Mouse (Mus musculus): Measurements from ENCODE around the gene Agxt. TPM values are rescaled to one million over a fixed set of nuclear protein-coding genes. Genes with fewer than 3 reads are reported as not detected.

Gene Agxt
- not detected in 2 replicates for polyA plus RNA-seq (2014; fragmentation: Nextera tagmentation; extraction: Ambion mirVana)

DNA sequence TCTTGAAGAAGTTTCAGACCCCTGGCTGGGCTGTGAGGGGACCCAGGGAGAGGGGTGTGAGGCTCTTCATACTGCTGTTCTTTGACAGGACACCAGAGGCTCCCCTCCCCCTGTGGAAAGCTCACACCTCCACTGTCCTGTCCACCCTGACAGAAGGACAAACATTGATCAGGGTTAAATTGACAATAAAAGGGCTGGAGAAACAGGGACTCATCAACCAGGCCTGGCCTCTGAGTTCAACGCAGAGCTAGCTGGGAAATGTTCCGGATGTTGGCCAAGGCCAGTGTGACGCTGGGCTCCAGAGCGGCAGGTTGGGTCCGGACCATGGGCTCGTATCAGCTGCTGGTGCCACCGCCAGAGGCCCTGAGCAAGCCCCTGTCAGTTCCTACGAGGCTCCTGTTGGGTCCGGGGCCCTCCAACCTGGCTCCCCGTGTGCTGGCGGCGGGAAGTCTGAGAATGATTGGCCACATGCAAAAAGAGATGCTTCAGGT, at the start of gene Agxt:
Gene Agxt (plus strand): TSS at position 205 of the 491 bp plus-strand sequence.
- H3K9me3 ChIP-seq (ENCODE audit: control insufficient read depth, low read length) = no peaks in the 10 kb centered on the region
- no peaks in the 10 kb centered on the region for H3K4me1 ChIP-seq (ENCODE audit: control insufficient read depth, insufficient read depth, low read length)
- H3K27me3 ChIP-seq (ENCODE audit: control insufficient read depth, insufficient read depth, low read length) = no peaks in the 10 kb centered on the region
- H3K9ac ChIP-seq (ENCODE audit: low read depth, low read length) = no peak within 1 kb of the TSS
- H3K27ac ChIP-seq (ENCODE audit: low read depth, low read length) = no peak within 1 kb of the TSS
- H3K4me3 ChIP-seq (ENCODE audit: low read length) = no peak within 1 kb of the TSS
- WGBS = 83% methylated on average over 12 of the region's 12 CpGs
- ATAC-seq (ENCODE audit: low FRiP score, low TSS enrichment) = no peak
- no peak within 1 kb of the TSS for H3K4me2 ChIP-seq (replicated peaks; ENCODE audit: low read depth, low read length)
- H3K36me3 ChIP-seq (ENCODE audit: control insufficient read depth, insufficient read depth, low read length) = no peaks in the 10 kb centered on the region

GRCm38 (mm10) chr1:93092582-93092981, 42.5 kb upstream of the Agxt start:
- no peaks in the 10 kb centered on the region for H3K9me3 ChIP-seq (ENCODE audit: control insufficient read depth, low read length)
- 85% methylated on average over 3 of the region's 3 CpGs for WGBS
- H3K4me2 ChIP-seq (replicated peaks; ENCODE audit: low read depth, low read length) = no peak overlapping the region
- no peaks in the 10 kb centered on the region for H3K36me3 ChIP-seq (ENCODE audit: control insufficient read depth, insufficient read depth, low read length)
- ATAC-seq (ENCODE audit: low FRiP score, low TSS enrichment) = no peak
- H3K27me3 ChIP-seq (ENCODE audit: control insufficient read depth, insufficient read depth, low read length) = no peaks in the 10 kb centered on the region
- no peaks in the 10 kb centered on the region for H3K4me1 ChIP-seq (ENCODE audit: control insufficient read depth, insufficient read depth, low read length)
- no peak overlapping the region for H3K4me3 ChIP-seq (ENCODE audit: low read length)
- no peak overlapping the region for H3K27ac ChIP-seq (ENCODE audit: low read depth, low read length)
- no peak overlapping the region for H3K9ac ChIP-seq (ENCODE audit: low read depth, low read length)

DNA sequence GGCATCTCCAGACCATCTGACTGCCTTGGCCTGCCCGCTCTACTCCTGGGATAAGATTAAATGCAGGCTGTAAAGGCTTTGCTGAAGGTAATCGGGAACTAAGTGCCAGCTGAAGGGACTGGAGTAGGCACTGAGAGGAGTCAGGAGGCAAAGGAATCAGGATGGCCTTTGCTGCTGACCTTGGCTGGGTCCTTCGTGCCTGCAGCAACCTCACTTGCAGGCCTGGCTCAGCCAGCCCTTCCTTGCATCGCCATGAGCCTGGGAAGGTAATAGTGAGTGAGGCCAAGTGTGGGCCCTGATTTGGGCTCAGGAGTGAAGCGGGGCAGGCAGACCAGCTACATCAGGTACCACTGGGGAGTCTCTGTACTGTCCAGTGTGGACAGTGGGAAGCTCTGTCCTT, 36.1 kb upstream of the Agxt start:
- H3K27ac ChIP-seq (ENCODE audit: low read depth, low read length) = no peak overlapping the region
- WGBS = 86% methylated on average over 5 of the region's 5 CpGs
- H3K27me3 ChIP-seq (ENCODE audit: control insufficient read depth, insufficient read depth, low read length) = peaks cover 48% of the 10 kb centered on the region
- H3K9me3 ChIP-seq (ENCODE audit: control insufficient read depth, low read length) = no peaks in the 10 kb centered on the region
- no peak overlapping the region for H3K4me2 ChIP-seq (replicated peaks; ENCODE audit: low read depth, low read length)
- no peak overlapping the region for H3K4me3 ChIP-seq (ENCODE audit: low read length)
- no peak overlapping the region for H3K9ac ChIP-seq (ENCODE audit: low read depth, low read length)
- H3K36me3 ChIP-seq (ENCODE audit: control insufficient read depth, insufficient read depth, low read length) = no peaks in the 10 kb centered on the region
- H3K4me1 ChIP-seq (ENCODE audit: control insufficient read depth, insufficient read depth, low read length) = 0 out of 2 replicates have a peak, but pooled peaks cover 7% of the 10 kb centered on the region
- ATAC-seq (ENCODE audit: low FRiP score, low TSS enrichment) = no peak

- Histone ChIP-seq H3K27ac (ENCODE audit: low read depth, low read length) (no peak overlapping the region), H3K27me3 (ENCODE audit: control insufficient read depth, insufficient read depth, low read length) (peaks cover 48% of the 10 kb centered on the region), H3K4me3 (ENCODE audit: low read length) (peak overlapping the region; percentile 51), H3K4me1 (ENCODE audit: control insufficient read depth, insufficient read depth, low read length) (0 out of 2 replicates have a peak, but pooled peaks cover 7% of the 10 kb centered on the region), H3K9ac (ENCODE audit: low read depth, low read length) (peak overlapping the region; percentile 52; the same call in 1 of the 2 replicates), H3K9me3 (ENCODE audit: control insufficient read depth, low read length) (no peaks in the 10 kb centered on the region), H3K36me3 (ENCODE audit: control insufficient read depth, insufficient read depth, low read length) (no peaks in the 10 kb centered on the region), H3K4me2 (replicated peaks; ENCODE audit: low read depth, low read length) (peak overlapping the region; percentile 83)
- ATAC-seq (ENCODE audit: low FRiP score, low TSS enrichment) = 0 out of 2 replicates have a peak, but pooled peaks have one; percentile 14
- 3% methylated on average over 18 of the region's 18 CpGs for WGBS
Observed at GRCm38 (mm10) chr1:93100243-93100575, 34.8 kb upstream of the Agxt start.

GRCm38 (mm10) chr1:93100576-93101491, 34.2 kb upstream of the Agxt start:
- Histone ChIP-seq H3K4me3 (ENCODE audit: low read length) (peak overlapping the region; percentile 51), H3K9ac (ENCODE audit: low read depth, low read length) (peak overlapping the region; percentile 53), H3K4me1 (ENCODE audit: control insufficient read depth, insufficient read depth, low read length) (0 out of 2 replicates have a peak, but pooled peaks cover 7% of the 10 kb centered on the region), H3K27ac (ENCODE audit: low read depth, low read length) (no peak overlapping the region), H3K36me3 (ENCODE audit: control insufficient read depth, insufficient read depth, low read length) (no peaks in the 10 kb centered on the region), H3K4me2 (replicated peaks; ENCODE audit: low read depth, low read length) (peak overlapping the region; percentile 83), H3K9me3 (ENCODE audit: control insufficient read depth, low read length) (no peaks in the 10 kb centered on the region), H3K27me3 (ENCODE audit: control insufficient read depth, insufficient read depth, low read length) (peaks cover 48% of the 10 kb centered on the region)
- peak; percentile 59 for ATAC-seq (ENCODE audit: low FRiP score, low TSS enrichment)
- 1% methylated on average over 48 of the region's 49 CpGs for WGBS

DNA sequence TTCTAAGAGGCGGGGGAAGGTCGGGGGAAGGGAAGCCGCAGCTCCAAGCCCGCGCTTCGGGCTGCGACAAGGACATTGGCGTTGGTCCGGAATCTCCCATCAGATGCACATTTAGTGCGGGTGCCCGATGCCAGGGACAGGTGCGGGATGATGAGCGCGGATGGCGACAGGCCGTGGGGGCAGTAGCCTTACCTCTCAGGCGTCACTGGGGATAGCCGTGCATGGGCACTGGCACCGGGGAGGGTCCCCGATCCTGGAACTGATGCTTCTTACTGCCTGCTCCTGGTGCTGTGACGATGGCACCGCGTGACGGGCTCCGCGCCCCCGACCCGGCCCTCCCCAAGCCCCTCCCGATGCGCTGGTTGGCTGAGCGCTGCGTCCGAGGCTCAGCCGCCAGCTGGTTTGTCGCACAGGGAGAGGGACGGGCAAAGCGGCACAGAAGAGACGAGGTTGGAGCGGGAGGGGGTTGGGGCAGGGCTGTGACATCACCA, 33.4 kb upstream of the Agxt start, which contains the start of gene Kif1a:
Gene Kif1a (minus strand): TSS at position 381 of the 491 bp plus-strand sequence.
- H3K4me3 ChIP-seq (ENCODE audit: low read length) = peak within 1 kb of the TSS; percentile 51
- H3K9ac ChIP-seq (ENCODE audit: low read depth, low read length) = peak within 1 kb of the TSS; percentile 53
- peaks cover 48% of the 10 kb centered on the region for H3K27me3 ChIP-seq (ENCODE audit: control insufficient read depth, insufficient read depth, low read length)
- H3K4me2 ChIP-seq (replicated peaks; ENCODE audit: low read depth, low read length) = peak within 1 kb of the TSS; percentile 83
- no peaks in the 10 kb centered on the region for H3K36me3 ChIP-seq (ENCODE audit: control insufficient read depth, insufficient read depth, low read length)
- no peak within 1 kb of the TSS for H3K27ac ChIP-seq (ENCODE audit: low read depth, low read length)
- ATAC-seq (ENCODE audit: low FRiP score, low TSS enrichment) = peak; percentile 69
- WGBS = under 1% methylated on average over 39 of the region's 39 CpGs
- 0 out of 2 replicates have a peak, but pooled peaks cover 7% of the 10 kb centered on the region for H3K4me1 ChIP-seq (ENCODE audit: control insufficient read depth, insufficient read depth, low read length)
- H3K9me3 ChIP-seq (ENCODE audit: control insufficient read depth, low read length) = no peaks in the 10 kb centered on the region

- Histone ChIP-seq H3K4me2 (replicated peaks; ENCODE audit: low read depth, low read length) (no peak overlapping the region), H3K4me1 (ENCODE audit: control insufficient read depth, insufficient read depth, low read length) (0 out of 2 replicates have a peak, but pooled peaks cover 7% of the 10 kb centered on the region), H3K9me3 (ENCODE audit: control insufficient read depth, low read length) (no peaks in the 10 kb centered on the region), H3K4me3 (ENCODE audit: low read length) (no peak overlapping the region), H3K9ac (ENCODE audit: low read depth, low read length) (no peak overlapping the region), H3K27ac (ENCODE audit: low read depth, low read length) (no peak overlapping the region), H3K36me3 (ENCODE audit: control insufficient read depth, insufficient read depth, low read length) (no peaks in the 10 kb centered on the region), H3K27me3 (ENCODE audit: control insufficient read depth, insufficient read depth, low read length) (peaks cover 48% of the 10 kb centered on the region)
- no peak for ATAC-seq (ENCODE audit: low FRiP score, low TSS enrichment)
- 44% methylated on average over 7 of the region's 7 CpGs for WGBS
Observed at GRCm38 (mm10) chr1:93102700-93103099, 32.3 kb upstream of the Agxt start.

DNA sequence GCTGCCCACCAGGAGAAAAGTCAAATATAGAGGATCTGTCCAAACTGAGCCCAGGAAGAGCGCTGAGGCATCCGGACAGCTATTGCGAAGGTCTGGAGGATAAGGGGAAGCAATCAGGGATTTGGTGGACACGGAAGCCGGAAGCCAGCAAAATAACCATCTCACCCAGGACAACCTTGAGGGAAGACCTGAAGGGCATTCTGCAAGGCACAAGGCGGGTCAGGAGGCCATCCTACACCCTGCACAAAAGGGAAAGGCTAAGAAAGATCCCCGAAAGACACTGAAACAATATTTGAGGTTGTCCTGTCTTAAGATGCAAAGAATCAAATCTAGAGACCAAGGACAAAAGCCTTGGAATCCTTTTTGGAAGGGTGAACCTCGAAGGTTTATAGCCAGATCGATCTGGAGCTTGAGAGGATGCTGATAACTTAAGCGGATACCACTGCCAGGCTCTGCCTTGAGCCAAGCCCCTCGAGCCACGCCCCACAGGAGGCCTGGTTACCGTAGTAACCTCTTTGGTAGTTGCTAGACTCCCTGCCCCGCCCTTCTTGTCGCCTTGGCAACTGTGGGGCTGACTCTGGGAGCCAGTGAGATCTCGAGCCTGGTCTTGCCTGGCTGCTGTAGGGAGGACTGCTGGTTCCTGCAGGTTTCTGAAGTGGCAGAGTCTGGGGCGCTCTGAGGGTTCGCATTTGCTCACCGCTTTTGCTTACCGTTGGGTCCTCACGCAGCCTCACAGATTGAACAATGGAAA, 20.2 kb upstream of the Agxt start:
- Histone ChIP-seq H3K27me3 (ENCODE audit: control insufficient read depth, insufficient read depth, low read length) (0 out of 2 replicates have a peak, but pooled peaks cover 3% of the 10 kb centered on the region), H3K36me3 (ENCODE audit: control insufficient read depth, insufficient read depth, low read length) (no peaks in the 10 kb centered on the region), H3K4me1 (ENCODE audit: control insufficient read depth, insufficient read depth, low read length) (no peaks in the 10 kb centered on the region), H3K27ac (ENCODE audit: low read depth, low read length) (no peak overlapping the region), H3K4me3 (ENCODE audit: low read length) (peak overlapping the region; percentile 23), H3K4me2 (replicated peaks; ENCODE audit: low read depth, low read length) (peak overlapping the region; percentile 48), H3K9ac (ENCODE audit: low read depth, low read length) (peak overlapping the region; percentile 13; the same call in 1 of the 2 replicates), H3K9me3 (ENCODE audit: control insufficient read depth, low read length) (no peaks in the 10 kb centered on the region)
- 29% methylated on average over 21 of the region's 21 CpGs for WGBS
- peak; percentile 100 for ATAC-seq (ENCODE audit: low FRiP score, low TSS enrichment)

Data from kidney, embryonic 14.5 days (tissue).